Mouse (Mus musculus) stomach, postnatal 0 days (tissue): ENCODE data around the gene Rtp4. TPM values are rescaled to one million over a fixed set of nuclear protein-coding genes. Genes with fewer than 3 reads are reported as not detected.

ENCODE experiments used
- ATAC-seq: fragments of 200-750 bp; cut with Nextera tagmentation; 2 replicates; pipeline ENCODE4 v1.8.0; 2017; ENCODE audit not compliant: low FRiP score, low TSS enrichment
- DNase-seq: peaks from one replicate; pipeline ENCODE4 v3.0.0-alpha.2; 2016; ENCODE audit warnings: low spot score
- H3K27ac ChIP-seq: fragments of 300-500 bp; sonication (generic); replicated peaks from 2 replicates; pipeline ENCODE4 v1.5.1; 2014; ENCODE audit warnings: mild to moderate bottlenecking, control low read depth
- H3K27me3 ChIP-seq: fragments of 300-500 bp; sonication (generic); 2 replicates; pipeline ENCODE4 v1.6.1; 2014; ENCODE audit warnings: low read length; ENCODE audit not compliant: control insufficient read depth, insufficient read depth
- H3K36me3 ChIP-seq: fragments of 300-500 bp; sonication (generic); 2 replicates; pipeline ENCODE4 v1.6.1; 2014; ENCODE audit warnings: low read length, mixed read lengths; ENCODE audit not compliant: control insufficient read depth, insufficient read depth
- H3K4me1 ChIP-seq: fragments of 300-500 bp; sonication (generic); replicated peaks from 2 replicates; pipeline ENCODE4 v1.6.1; 2014; ENCODE audit warnings: antibody characterized with exemption; ENCODE audit not compliant: control insufficient read depth, insufficient read depth
- H3K4me2 ChIP-seq: fragments of 300-500 bp; sonication (generic); replicated peaks from 2 replicates; pipeline ENCODE4 v1.6.1; 2014; ENCODE audit warnings: low read depth, mild to moderate bottlenecking, control low read depth, moderate library complexity
- H3K4me3 ChIP-seq: fragments of 300-500 bp; sonication (generic); 2 replicates; pipeline ENCODE4 v1.5.1; 2014; ENCODE audit warnings: low read depth, low read length, control low read depth
- H3K9ac ChIP-seq: fragments of 300-500 bp; sonication (generic); 2 replicates; pipeline ENCODE4 v1.6.1; 2014; ENCODE audit warnings: mild to moderate bottlenecking, low read length, control low read depth, mixed read lengths
- H3K9me3 ChIP-seq: fragments of 300-500 bp; sonication (generic); 2 replicates; pipeline ENCODE4 v1.6.1; 2016; ENCODE audit warnings: low read length; ENCODE audit not compliant: control insufficient read depth
- CTCF ChIP-seq: IDR thresholded peaks from 2 replicates; pipeline ENCODE4 v1.5.1; 2016; ENCODE audit warnings: antibody characterized with exemption, low read depth, mild to moderate bottlenecking, moderate library complexity
- EP300 ChIP-seq: optimal IDR thresholded peaks from 2 replicates; pipeline ENCODE3; 2016; ENCODE audit warnings: antibody characterized with exemption
- WGBS: fragments of 180-500 bp; shearing (Covaris S2); extraction: QIAGEN DNeasy Blood & Tissue Kit; methylation state at CpG from one replicate; pipeline ENCODE4 v1.1.7; 2014; 5-methylcytosine and 5-hydroxymethylcytosine counted together
- polyA plus RNA-seq: library from polyadenylated mRNA; unstranded; fragments of >200 nt; fragmentation: Nextera tagmentation; extraction: Ambion mirVana; gene quantifications from 2 replicates; pipeline ENCODE4 v1.2.1, GENCODE M21; 2015

The Rtp4 gene
- polyA plus RNA-seq, 1 experiment from 2014 or later, result 19.7 TPM

GRCm38 (mm10) chr16:23529186-23529585 is 9.1 kb downstream of the Rtp4 start:
- H3K27me3 ChIP-seq, result no peaks in the 10 kb centered on the region
- H3K9ac ChIP-seq, result no peak overlapping the region
- DNase-seq (no peak), ATAC-seq (no peak)
- H3K27ac ChIP-seq, result no peak overlapping the region
- H3K36me3 ChIP-seq, result no peaks in the 10 kb centered on the region
- no peak overlapping the region for H3K4me3 ChIP-seq
- no peak overlapping the region for H3K4me2 ChIP-seq
- TF ChIP-seq CTCF, result no peak
- no peak for TF ChIP-seq EP300
- no peaks in the 10 kb centered on the region for H3K9me3 ChIP-seq
- no peaks in the 10 kb centered on the region for H3K4me1 ChIP-seq
- WGBS, result 46% methylated on average over 4 of the region's 4 CpGs

GRCm38 (mm10) chr16:23533707-23534106 is 13.6 kb downstream of the Rtp4 start:
- Histone ChIP-seq H3K27me3 (no peaks in the 10 kb centered on the region), H3K9me3 (no peaks in the 10 kb centered on the region), H3K9ac (no peak overlapping the region), H3K36me3 (no peaks in the 10 kb centered on the region), H3K4me3 (no peak overlapping the region), H3K27ac (no peak overlapping the region), H3K4me2 (no peak overlapping the region), H3K4me1 (no peaks in the 10 kb centered on the region)
- TF ChIP-seq EP300 (no peak), CTCF (no peak)
- ATAC-seq, result no peak
- DNase-seq, result no peak
- WGBS, result 67% methylated on average over 3 of the region's 3 CpGs

GRCm38 (mm10) chr16:23541046-23541445 is 21.0 kb downstream of the Rtp4 start:
- H3K9ac ChIP-seq, result no peak overlapping the region
- ATAC-seq (no peak), DNase-seq (no peak)
- no peak overlapping the region for H3K4me2 ChIP-seq
- no peaks in the 10 kb centered on the region for H3K9me3 ChIP-seq
- H3K36me3 ChIP-seq, result no peaks in the 10 kb centered on the region
- H3K27me3 ChIP-seq, result no peaks in the 10 kb centered on the region
- H3K4me3 ChIP-seq, result no peak overlapping the region
- H3K4me1 ChIP-seq, result no peaks in the 10 kb centered on the region
- TF ChIP-seq EP300 (no peak), CTCF (no peak)
- no peak overlapping the region for H3K27ac ChIP-seq
- 37% methylated on average over 4 of the region's 4 CpGs for WGBS

- Histone ChIP-seq H3K9ac (no peak overlapping the region), H3K36me3 (no peaks in the 10 kb centered on the region), H3K4me2 (no peak overlapping the region), H3K4me3 (no peak overlapping the region), H3K27ac (no peak overlapping the region), H3K27me3 (no peaks in the 10 kb centered on the region), H3K9me3 (no peaks in the 10 kb centered on the region), H3K4me1 (no peaks in the 10 kb centered on the region)
- no peak for DNase-seq
- 64% methylated on average over 4 of the region's 4 CpGs for WGBS
- no peak for TF ChIP-seq EP300
- no peak for TF ChIP-seq CTCF
- no peak for ATAC-seq
Measured at GRCm38 (mm10) chr16:23542866-23543265, 22.8 kb downstream of the Rtp4 start.

- Histone ChIP-seq H3K4me3 (no peak overlapping the region), H3K27me3 (no peaks in the 10 kb centered on the region), H3K4me1 (no peaks in the 10 kb centered on the region), H3K36me3 (no peaks in the 10 kb centered on the region), H3K9me3 (no peaks in the 10 kb centered on the region), H3K27ac (no peak overlapping the region), H3K9ac (no peak overlapping the region), H3K4me2 (no peak overlapping the region)
- no peak for DNase-seq
- 48% methylated on average over 7 of the region's 7 CpGs for WGBS
- no peak for ATAC-seq
- TF ChIP-seq EP300, result no peak
Measured at GRCm38 (mm10) chr16:23544361-23544760, 24.3 kb downstream of the Rtp4 start.

GRCm38 (mm10) chr16:23547783-23548182 is 27.7 kb downstream of the Rtp4 start:
- DNase-seq (no peak), ATAC-seq (no peak)
- no peaks in the 10 kb centered on the region for H3K9me3 ChIP-seq
- WGBS, result 84% methylated on average over 4 of the region's 4 CpGs
- H3K4me3 ChIP-seq, result no peak overlapping the region
- H3K36me3 ChIP-seq, result no peaks in the 10 kb centered on the region
- H3K4me2 ChIP-seq, result no peak overlapping the region
- H3K27me3 ChIP-seq, result no peaks in the 10 kb centered on the region
- no peak overlapping the region for H3K9ac ChIP-seq
- TF ChIP-seq EP300, result no peak
- peak; percentile 22; the same call in 1 of the 2 replicates for TF ChIP-seq CTCF
- H3K4me1 ChIP-seq, result no peaks in the 10 kb centered on the region
- H3K27ac ChIP-seq, result no peak overlapping the region
